Mouse (Mus musculus): ENCODE results near the gene Apol9b.

- no peak for TF ChIP-seq POLR2AphosphoS2 (IDR thresholded peaks at IDR 0.05; ENCODE audit: low read depth, low read length)
- TF ChIP-seq CTCF (conservative IDR thresholded peaks at IDR 0.05 in 1 of 2, IDR thresholded peaks at IDR 0.05 in 1 of 2; ENCODE audit: low read depth in 2 of 2, low read length in 2 of 2), result no peak
- TF ChIP-seq MAX (IDR thresholded peaks at IDR 0.05; ENCODE audit: low read length), result no peak
- TF ChIP-seq USF1 (IDR thresholded peaks at IDR 0.05; ENCODE audit: low read depth, low read length), result no peak
- no peak for TF ChIP-seq ZC3H11A (IDR thresholded peaks at IDR 0.05; ENCODE audit: low read depth, low read length)
- TF ChIP-seq MAFK (IDR thresholded peaks at IDR 0.05; ENCODE audit: insufficient replicate concordance, low read length), result no peak
- TF ChIP-seq CHD1 (IDR thresholded peaks at IDR 0.05; ENCODE audit: low read depth, low read length), result no peak
- TF ChIP-seq ZMIZ1 (IDR thresholded peaks at IDR 0.05; ENCODE audit: low read depth, low read length), result no peak
- no peak for TF ChIP-seq POLR2A (IDR thresholded peaks at IDR 0.05; ENCODE audit: low read depth, low read length)
- no peak for TF ChIP-seq HCFC1 (IDR thresholded peaks at IDR 0.05; ENCODE audit: low read depth, low read length)
- no peak for TF ChIP-seq KAT2A (IDR thresholded peaks at IDR 0.05; ENCODE audit: insufficient replicate concordance, low read length)
- no peak for TF ChIP-seq NELFE (IDR thresholded peaks at IDR 0.05; ENCODE audit: low read depth, low read length)
These were observed 23.6 kb downstream of the Apol9b start for GRCm38 (mm10) chr15:77752443-77752842.
